Mouse (Mus musculus) bone marrow macrophage, adult 2 months (primary cell): ENCODE data around the gene Camk1g.

Experiments used
- CTCF ChIP-seq: IDR thresholded peaks from 2 replicates; pipeline ENCODE4 v1.5.1; 2012; ENCODE audit warnings: low read depth, mild to moderate bottlenecking, low read length, moderate library complexity
- POLR2A ChIP-seq: IDR thresholded peaks from 2 replicates; pipeline ENCODE4 v1.6.1; 2012; ENCODE audit warnings: mild to moderate bottlenecking, low read depth, low read length, borderline replicate concordance

GRCm38 (mm10) chr1:193379634-193380033, 9.5 kb upstream of the Camk1g start:
- TF ChIP-seq CTCF (no peak), POLR2A (no peak)
